Mouse (Mus musculus) hindbrain, embryonic 12.5 days (tissue): ENCODE data around the gene Rad51d. TPM values are rescaled to one million over a fixed set of nuclear protein-coding genes. Genes with fewer than 3 reads are reported as not detected.

ENCODE experiments used
- ATAC-seq: fragments of 200-750 bp; cut with Nextera tagmentation; 2 replicates; pipeline ENCODE4 v1.8.0; 2017; ENCODE audit warnings: moderate TSS enrichment; ENCODE audit not compliant: low FRiP score
- H3K27ac ChIP-seq: fragments of 300-500 bp; sonication (generic); 2 replicates; pipeline ENCODE4 v1.5.1; 2016; ENCODE audit warnings: mild to moderate bottlenecking
- H3K27me3 ChIP-seq: fragments of 300-500 bp; sonication (generic); 2 replicates; pipeline ENCODE4 v1.6.1; 2016; ENCODE audit warnings: mild to moderate bottlenecking
- H3K36me3 ChIP-seq: fragments of 300-500 bp; sonication (generic); 2 replicates; pipeline ENCODE4 v1.6.1; 2016; ENCODE audit warnings: mild to moderate bottlenecking
- H3K4me1 ChIP-seq: fragments of 300-500 bp; sonication (generic); 2 replicates; pipeline ENCODE4 v1.6.1; 2016
- H3K4me2 ChIP-seq: fragments of 300-500 bp; sonication (generic); replicated peaks from 2 replicates; pipeline ENCODE4 v1.6.1; 2016; ENCODE audit warnings: mild to moderate bottlenecking
- H3K4me3 ChIP-seq: fragments of 300-500 bp; sonication (generic); 2 replicates; pipeline ENCODE4 v1.5.1; 2016; ENCODE audit warnings: mild to moderate bottlenecking
- H3K9ac ChIP-seq: fragments of 300-500 bp; sonication (generic); 2 replicates; pipeline ENCODE4 v1.6.1; 2016; ENCODE audit warnings: mild to moderate bottlenecking, moderate library complexity
- H3K9me3 ChIP-seq: fragments of 300-500 bp; sonication (generic); replicated peaks from 2 replicates; pipeline ENCODE4 v1.6.1; 2016; ENCODE audit warnings: mild to moderate bottlenecking
- WGBS: fragments of 180-500 bp; shearing (Covaris S2); methylation state at CpG from one replicate; pipeline ENCODE4 v1.1.7; 2016; 5-methylcytosine and 5-hydroxymethylcytosine counted together
- polyA plus RNA-seq: library from polyadenylated mRNA; unstranded; fragments of >200 nt; fragmentation: Nextera tagmentation; extraction: Ambion mirVana; gene quantifications from 2 replicates; pipeline ENCODE4 v1.2.1, GENCODE M21; 2016

Gene Rad51d
- polyA plus RNA-seq, 1 experiment from 2014 or later = 10.9 TPM

GRCm38 (mm10) chr11:82910679-82911389 is 20.4 kb upstream of the Rad51d start:
- H3K27me3 ChIP-seq = peaks cover 21% of the 10 kb centered on the region
- no peak overlapping the region for H3K27ac ChIP-seq
- no peaks in the 10 kb centered on the region for H3K9me3 ChIP-seq
- peaks cover 7% of the 10 kb centered on the region for H3K4me1 ChIP-seq
- H3K4me2 ChIP-seq = no peak overlapping the region
- 83% methylated on average over 11 of the region's 11 CpGs for WGBS
- peaks cover 3% of the 10 kb centered on the region; the same call in 1 of the 2 replicates for H3K36me3 ChIP-seq
- H3K4me3 ChIP-seq = no peak overlapping the region
- no peak for ATAC-seq
- no peak overlapping the region for H3K9ac ChIP-seq

DNA sequence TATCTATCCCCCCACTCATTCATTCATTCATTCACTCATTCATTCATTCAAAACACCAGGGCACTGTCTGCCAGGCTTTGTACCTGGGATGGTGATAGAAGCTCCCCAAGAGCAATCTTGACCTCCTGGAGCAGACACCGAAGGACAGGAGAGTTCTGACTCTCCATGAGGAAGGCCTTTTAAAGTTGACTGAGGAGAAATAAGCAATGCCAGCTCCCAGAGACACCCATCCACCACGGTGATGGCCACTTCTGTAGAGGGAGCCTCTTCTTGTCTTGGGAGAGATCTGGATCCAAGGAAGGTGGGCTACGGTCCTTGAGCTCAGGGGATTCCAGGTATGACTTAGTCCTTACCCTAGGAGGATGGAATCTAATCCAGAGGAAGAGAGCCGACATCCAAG is 19.8 kb upstream of the Rad51d start, which contains the start of gene Unc45b:
Gene Unc45b, plus strand, starts transcription at position 301 of the 400 bp plus-strand sequence.
- WGBS = 82% methylated on average over 4 of the region's 4 CpGs
- H3K9ac ChIP-seq = no peak within 1 kb of the TSS
- no peak for ATAC-seq

DNA sequence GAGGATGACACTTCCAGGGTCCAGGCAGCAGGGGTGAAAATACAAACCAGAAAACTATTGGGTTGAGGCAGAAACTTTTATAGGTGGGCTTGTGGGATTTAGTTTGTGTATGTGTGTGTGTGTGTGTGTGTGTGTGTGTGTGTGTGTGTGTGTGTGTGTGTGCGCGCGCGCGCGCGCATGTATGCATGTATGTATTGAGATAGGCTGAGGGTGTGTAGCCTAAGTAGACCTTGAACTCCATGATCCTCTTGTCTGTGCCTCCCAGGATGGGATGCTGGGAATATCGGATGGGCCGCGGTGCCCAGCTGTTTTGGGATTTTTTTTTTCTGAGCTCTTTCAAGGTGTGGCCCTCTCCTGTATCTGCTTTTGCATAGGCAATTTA is 18.2 kb upstream of the Rad51d start:
- peak overlapping the region; percentile 82; the same call in 1 of the 2 replicates for H3K4me3 ChIP-seq
- no peaks in the 10 kb centered on the region for H3K9me3 ChIP-seq
- WGBS = 83% methylated on average over 3 of the region's 10 CpGs
- peak overlapping the region; percentile 77 for H3K4me2 ChIP-seq
- H3K4me1 ChIP-seq = peaks cover 7% of the 10 kb centered on the region
- H3K9ac ChIP-seq = peak overlapping the region; percentile 85; the same call in 1 of the 2 replicates
- no peak overlapping the region for H3K27ac ChIP-seq
- ATAC-seq = no peak
- peaks cover 14% of the 10 kb centered on the region for H3K27me3 ChIP-seq
- H3K36me3 ChIP-seq = peaks cover 24% of the 10 kb centered on the region

More for the DNA sequence above, 19.8 kb upstream of the Rad51d start, which contains the start of gene Unc45b:
- peaks cover 8% of the 10 kb centered on the region for H3K36me3 ChIP-seq
- peaks cover 7% of the 10 kb centered on the region for H3K4me1 ChIP-seq
- no peak within 1 kb of the TSS for H3K4me2 ChIP-seq
- H3K27me3 ChIP-seq = peaks cover 21% of the 10 kb centered on the region
- H3K27ac ChIP-seq = no peak within 1 kb of the TSS
- H3K9me3 ChIP-seq = no peaks in the 10 kb centered on the region
- no peak within 1 kb of the TSS for H3K4me3 ChIP-seq

DNA sequence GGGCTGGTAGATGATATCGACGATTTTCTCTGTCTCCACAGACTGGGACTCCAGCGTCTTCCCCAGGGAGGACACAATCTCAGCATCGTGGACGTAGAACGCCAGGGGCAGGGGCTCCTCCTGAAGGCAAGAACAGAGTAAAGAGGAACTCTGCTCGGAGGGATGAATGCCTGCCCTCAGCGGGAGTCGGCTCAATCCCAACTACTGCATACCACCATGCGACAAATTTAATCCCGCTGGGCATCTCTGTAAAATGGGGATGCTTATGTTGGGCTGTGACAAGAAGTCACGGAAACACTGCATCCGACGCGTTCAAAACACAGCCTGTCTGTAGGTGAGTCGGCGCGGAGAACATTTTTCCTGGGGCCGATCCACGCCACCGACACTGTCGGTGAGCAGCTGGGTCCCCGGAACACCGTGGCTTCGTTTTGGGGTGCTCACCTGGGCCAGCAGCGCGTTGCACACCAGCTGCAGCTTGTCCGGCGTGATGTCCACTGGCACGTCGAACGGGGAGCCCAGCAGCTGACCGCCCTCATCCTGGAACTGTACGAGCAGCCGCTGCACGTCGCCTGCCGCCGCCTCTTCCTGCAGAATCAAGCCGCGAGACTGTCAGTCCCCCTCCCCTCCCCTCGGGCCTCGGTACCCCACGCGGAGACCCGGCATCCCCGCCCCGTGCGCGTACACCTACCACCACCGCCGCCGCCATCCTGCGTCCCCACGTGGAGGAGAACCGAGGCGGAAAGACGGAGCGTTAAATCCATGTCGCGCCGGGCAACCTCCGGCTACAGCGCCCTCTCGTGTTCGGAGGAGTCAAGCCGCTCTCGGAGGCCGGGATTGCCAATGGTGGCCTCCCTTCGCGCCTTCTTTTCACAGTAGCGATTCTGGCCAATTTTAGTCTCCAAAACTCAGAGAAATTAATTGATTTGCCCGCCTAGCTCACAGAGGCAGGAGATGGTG is 17.5 kb upstream of the Rad51d start, which contains the start of gene Nle1:
Gene Nle1, minus strand, starts transcription at position 761 of the 957 bp plus-strand sequence.
- Histone ChIP-seq H3K4me2 (peak within 1 kb of the TSS; percentile 77), H3K9ac (peak within 1 kb of the TSS; percentile 85), H3K27me3 (peaks cover 9% of the 10 kb centered on the region), H3K36me3 (peaks cover 31% of the 10 kb centered on the region), H3K27ac (no peak within 1 kb of the TSS), H3K4me3 (peak within 1 kb of the TSS; percentile 82), H3K9me3 (no peaks in the 10 kb centered on the region), H3K4me1 (peaks cover 7% of the 10 kb centered on the region)
- 1% methylated on average over 71 of the region's 73 CpGs for WGBS
- peak; percentile 76 for ATAC-seq

DNA sequence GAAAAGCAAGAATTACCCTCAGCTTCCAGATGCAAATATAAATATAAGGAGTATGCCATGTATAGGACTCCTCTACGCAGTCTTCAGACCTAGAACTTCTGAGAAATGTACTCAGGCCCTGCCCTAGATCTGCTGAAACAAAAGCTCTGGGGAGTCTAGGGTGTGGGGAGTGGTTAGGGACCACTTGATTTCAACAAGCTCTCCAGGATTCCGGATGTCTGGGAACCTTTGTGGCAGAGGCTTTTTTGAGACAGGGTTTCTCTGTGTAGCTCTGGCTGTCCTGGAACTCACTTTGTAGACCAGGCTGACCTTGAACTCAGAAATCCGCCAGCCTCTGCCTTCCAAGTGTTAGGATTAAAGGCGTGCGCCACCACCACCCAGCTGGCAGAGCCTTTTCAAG is 15.4 kb upstream of the Rad51d start:
- Histone ChIP-seq H3K4me2 (no peak overlapping the region), H3K27ac (no peak overlapping the region), H3K4me3 (no peak overlapping the region), H3K36me3 (peaks cover 52% of the 10 kb centered on the region), H3K27me3 (no peaks in the 10 kb centered on the region; the same call in 1 of the 2 replicates), H3K9ac (no peak overlapping the region), H3K9me3 (no peaks in the 10 kb centered on the region), H3K4me1 (peaks cover 7% of the 10 kb centered on the region)
- ATAC-seq = no peak
- WGBS = 88% methylated on average over 5 of the region's 5 CpGs

DNA sequence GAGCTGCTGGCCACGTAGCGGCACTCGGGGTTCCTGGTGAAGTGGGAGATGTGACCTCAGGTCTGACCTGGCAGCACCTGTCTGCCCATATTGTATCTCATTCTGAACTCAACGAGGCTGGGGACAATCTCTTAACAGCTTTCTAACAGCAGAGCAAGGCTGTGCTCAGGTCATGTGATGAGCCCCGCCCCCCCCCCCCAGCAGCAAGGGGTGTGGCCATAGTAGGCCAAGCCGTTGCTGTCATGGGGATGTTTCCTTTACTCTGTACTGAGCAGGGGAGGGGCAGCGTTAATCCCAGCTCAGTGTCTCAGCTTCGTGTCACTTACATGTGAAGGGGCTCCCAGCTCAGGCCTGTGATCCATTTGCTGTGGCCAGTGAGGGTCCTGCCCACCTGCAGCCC is 14.5 kb upstream of the Rad51d start:
- Histone ChIP-seq H3K27ac (no peak overlapping the region), H3K4me3 (no peak overlapping the region), H3K9me3 (no peaks in the 10 kb centered on the region), H3K4me2 (no peak overlapping the region), H3K4me1 (peaks cover 7% of the 10 kb centered on the region), H3K27me3 (no peaks in the 10 kb centered on the region), H3K9ac (no peak overlapping the region), H3K36me3 (peaks cover 61% of the 10 kb centered on the region)
- ATAC-seq = no peak
- WGBS = 73% methylated on average over 8 of the region's 8 CpGs

DNA sequence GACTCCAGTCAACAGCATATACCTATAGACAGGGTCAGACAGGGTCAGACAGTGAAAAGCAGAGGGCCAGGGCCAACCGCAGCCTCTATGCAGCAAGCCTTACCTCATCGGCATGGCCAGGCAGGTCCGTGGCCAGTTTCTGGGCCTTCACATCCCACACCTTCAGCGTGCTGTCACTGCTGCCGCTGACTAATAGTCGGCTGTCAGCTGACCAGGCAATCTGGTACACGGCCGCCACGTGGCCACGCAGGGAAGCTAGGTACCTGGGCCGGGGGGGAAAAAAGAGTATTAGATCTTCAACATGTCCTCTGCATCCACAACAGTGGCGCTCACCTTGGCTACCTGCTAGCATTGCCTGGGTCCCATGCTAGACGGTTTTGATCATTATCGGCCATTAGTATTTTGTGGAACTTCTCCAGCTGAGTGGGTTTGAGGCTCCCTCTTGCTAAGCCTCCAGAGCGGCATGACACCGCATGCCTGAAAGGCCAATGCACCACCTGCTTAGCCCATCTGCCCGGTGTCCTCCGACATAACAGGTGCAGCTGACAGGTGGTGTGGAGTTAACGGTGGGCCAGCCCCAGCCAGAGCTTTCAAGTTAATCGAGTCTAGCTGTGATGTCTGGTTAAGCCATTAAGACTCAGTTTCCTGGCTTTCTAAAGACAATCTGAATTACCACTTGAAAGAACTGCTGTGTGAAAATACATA is 11.3 kb upstream of the Rad51d start:
- no peak overlapping the region for H3K4me3 ChIP-seq
- H3K27ac ChIP-seq = no peak overlapping the region
- ATAC-seq = no peak
- H3K27me3 ChIP-seq = no peaks in the 10 kb centered on the region
- H3K9me3 ChIP-seq = no peaks in the 10 kb centered on the region
- H3K4me1 ChIP-seq = no peaks in the 10 kb centered on the region
- peaks cover 72% of the 10 kb centered on the region for H3K36me3 ChIP-seq
- WGBS = 91% methylated on average over 20 of the region's 20 CpGs
- H3K9ac ChIP-seq = no peak overlapping the region
- H3K4me2 ChIP-seq = no peak overlapping the region

DNA sequence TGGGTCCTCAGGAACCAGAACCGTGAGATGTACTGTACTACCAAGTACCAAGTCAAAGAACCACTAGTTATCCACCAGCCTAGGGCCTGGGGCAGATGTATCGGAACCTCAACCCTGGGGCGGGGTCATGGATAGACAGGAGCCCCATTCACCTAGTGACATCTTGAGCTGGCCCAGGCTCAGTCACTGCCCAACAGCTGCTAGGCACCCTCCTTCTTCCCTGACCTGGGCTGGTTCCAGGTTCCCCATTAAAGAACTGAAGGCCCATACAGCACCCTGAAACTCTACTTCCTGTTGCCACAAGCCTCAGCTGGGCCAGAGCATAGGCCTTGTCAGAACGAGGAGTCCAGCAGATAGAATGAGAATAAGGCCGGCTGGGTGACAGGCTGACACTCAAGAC is 9.3 kb upstream of the Rad51d start:
- ATAC-seq = no peak
- H3K4me2 ChIP-seq = no peak overlapping the region
- H3K27me3 ChIP-seq = no peaks in the 10 kb centered on the region
- WGBS = 93% methylated on average over 5 of the region's 5 CpGs
- H3K36me3 ChIP-seq = peaks cover 59% of the 10 kb centered on the region
- no peaks in the 10 kb centered on the region for H3K9me3 ChIP-seq
- H3K27ac ChIP-seq = no peak overlapping the region
- H3K9ac ChIP-seq = no peak overlapping the region
- no peaks in the 10 kb centered on the region for H3K4me1 ChIP-seq
- no peak overlapping the region for H3K4me3 ChIP-seq

DNA sequence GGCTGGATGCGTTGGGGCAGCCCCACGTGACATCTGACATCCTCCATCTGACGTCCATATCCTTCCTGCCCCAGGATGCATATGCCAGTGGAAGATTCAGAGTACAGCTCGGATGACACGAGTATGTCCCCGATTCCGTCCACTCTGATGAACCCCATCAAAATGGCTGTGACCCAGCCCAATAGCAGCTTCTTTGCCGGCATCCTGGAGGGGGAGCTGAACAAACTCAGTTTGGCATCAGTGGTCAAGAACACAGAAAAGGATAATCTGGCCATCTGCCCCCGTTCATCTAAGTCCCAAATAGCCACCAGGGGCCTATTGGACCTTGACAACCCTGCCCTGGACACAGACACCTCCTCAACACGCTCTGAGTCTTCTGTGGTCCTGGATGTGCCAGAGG is 7.1 kb upstream of the Rad51d start:
- Histone ChIP-seq H3K27me3 (no peaks in the 10 kb centered on the region), H3K27ac (no peak overlapping the region), H3K4me1 (no peaks in the 10 kb centered on the region), H3K4me3 (no peak overlapping the region), H3K36me3 (peaks cover 36% of the 10 kb centered on the region), H3K4me2 (no peak overlapping the region), H3K9me3 (no peaks in the 10 kb centered on the region), H3K9ac (no peak overlapping the region)
- no peak for ATAC-seq
- 85% methylated on average over 10 of the region's 10 CpGs for WGBS

DNA sequence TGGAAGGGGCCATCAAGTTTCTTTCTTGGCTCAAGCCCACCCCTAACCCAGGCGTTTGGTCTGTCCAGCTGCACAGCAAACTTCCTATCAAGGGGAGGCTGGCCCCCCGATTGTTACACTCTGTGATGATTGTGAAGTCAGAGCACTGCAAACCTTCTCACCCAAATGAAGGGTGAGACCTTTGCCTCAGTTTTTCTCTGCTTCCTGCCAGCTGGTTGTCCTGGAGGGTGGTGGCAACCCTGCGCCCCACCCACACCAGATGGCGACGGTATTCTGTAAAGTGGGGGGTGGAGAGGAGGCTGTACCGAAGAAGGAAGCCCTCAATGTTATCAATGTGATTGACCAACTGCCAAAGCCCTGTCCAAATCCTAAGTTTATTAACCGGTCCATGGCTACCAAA is 1.5 kb upstream of the Rad51d start, which contains the start of gene Fndc8:
Gene Fndc8, plus strand, starts transcription at position 189 of the 400 bp plus-strand sequence.
- 59% methylated on average over 7 of the region's 7 CpGs for WGBS
- ATAC-seq = no peak
- peaks cover 19% of the 10 kb centered on the region for H3K4me1 ChIP-seq

GRCm38 (mm10) chr11:82889524-82890341 is 681 bp downstream of the Rad51d start:
- H3K4me2 ChIP-seq = peak overlapping the region; percentile 90
- peaks cover 9% of the 10 kb centered on the region; the same call in 1 of the 2 replicates for H3K27me3 ChIP-seq
- H3K9ac ChIP-seq = peak overlapping the region; percentile 78
- H3K4me3 ChIP-seq = peak overlapping the region; percentile 63
- peak overlapping the region; percentile 52; the same call in 1 of the 2 replicates for H3K27ac ChIP-seq
- peak; percentile 70 for ATAC-seq
- no peaks in the 10 kb centered on the region for H3K36me3 ChIP-seq
- 7% methylated on average over 31 of the region's 31 CpGs for WGBS
- peaks cover 19% of the 10 kb centered on the region for H3K4me1 ChIP-seq
- H3K9me3 ChIP-seq = no peaks in the 10 kb centered on the region

More for the DNA sequence above, 1.5 kb upstream of the Rad51d start, which contains the start of gene Fndc8:
- Histone ChIP-seq H3K9me3 (no peaks in the 10 kb centered on the region), H3K36me3 (no peaks in the 10 kb centered on the region), H3K9ac (peak within 1 kb of the TSS; percentile 32; the same call in 1 of the 2 replicates), H3K4me2 (no peak within 1 kb of the TSS), H3K4me3 (no peak within 1 kb of the TSS), H3K27me3 (peaks cover 9% of the 10 kb centered on the region; the same call in 1 of the 2 replicates), H3K27ac (no peak within 1 kb of the TSS)
